Mouse (Mus musculus): ENCODE measurements around the gene Rpl41.

DNA sequence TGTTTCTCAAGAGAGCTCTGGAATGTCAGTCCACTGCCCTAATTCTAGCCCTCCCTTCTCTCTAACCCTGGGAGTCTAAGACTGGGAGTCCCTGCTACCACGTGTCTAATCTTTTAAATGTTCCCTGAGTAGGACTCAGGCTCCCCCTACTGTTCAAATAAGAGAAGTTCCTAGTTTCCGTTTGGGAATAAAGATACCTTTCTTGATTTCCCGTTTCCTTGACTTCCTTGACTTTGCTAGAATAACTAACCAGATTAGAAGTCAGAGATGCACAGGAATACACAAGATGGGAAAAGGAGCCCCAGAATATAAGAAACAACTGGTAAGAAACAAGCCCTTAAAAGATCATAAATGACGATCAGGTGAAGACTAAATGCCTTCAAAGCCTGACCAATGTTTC lies 2.7 kb downstream of the Rpl41 start:
- no peak for TF ChIP-seq CHD2 (IDR thresholded peaks at IDR 0.05; ENCODE audit: low read depth, low read length)
- TF ChIP-seq ZC3H11A (IDR thresholded peaks at IDR 0.05; ENCODE audit: borderline replicate concordance, low read depth, low read length) = peak; percentile 60; the same call in 1 of the 2 replicates
- peak; percentile 50; the same call in 1 of the 2 replicates for TF ChIP-seq HCFC1 (IDR thresholded peaks at IDR 0.05; ENCODE audit: borderline replicate concordance, insufficient read depth, low read length)
- TF ChIP-seq MAFK (IDR thresholded peaks at IDR 0.05; ENCODE audit: insufficient read depth, low read depth, low read length) = no peak
